Mouse (Mus musculus) c-Kit-negative CD71-positive TER-119-positive erythroid progenitor cells, embryonic 14.5 days (primary cell): ENCODE data around the gene Ptpn13.

Source experiments
- DNase-seq: peaks from one replicate; pipeline ENCODE4 v3.0.0-alpha.2; 2013; ENCODE audit warnings: low read depth, low spot score

The Ptpn13 gene

DNA sequence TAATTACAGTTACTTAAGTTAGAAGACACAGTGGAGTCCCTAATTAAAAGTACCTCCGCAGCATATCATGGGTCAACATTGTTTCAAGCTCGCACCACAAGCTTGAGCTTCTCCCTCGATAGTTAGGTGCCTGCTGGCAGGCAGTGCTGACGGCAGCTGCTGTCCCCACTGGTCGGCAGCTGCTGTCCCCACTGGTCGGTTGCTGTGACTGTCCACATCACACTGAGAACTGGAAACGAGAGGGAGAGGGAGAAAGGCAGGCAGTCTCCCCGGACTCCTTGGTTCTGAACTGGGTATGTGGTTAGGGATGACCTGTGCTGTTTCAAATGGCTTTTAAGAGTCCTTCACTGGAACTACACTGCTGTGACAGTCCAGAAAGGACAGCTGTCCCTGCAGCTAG, 33.4 kb downstream of the Ptpn13 start:
- no peak for DNase-seq

DNA sequence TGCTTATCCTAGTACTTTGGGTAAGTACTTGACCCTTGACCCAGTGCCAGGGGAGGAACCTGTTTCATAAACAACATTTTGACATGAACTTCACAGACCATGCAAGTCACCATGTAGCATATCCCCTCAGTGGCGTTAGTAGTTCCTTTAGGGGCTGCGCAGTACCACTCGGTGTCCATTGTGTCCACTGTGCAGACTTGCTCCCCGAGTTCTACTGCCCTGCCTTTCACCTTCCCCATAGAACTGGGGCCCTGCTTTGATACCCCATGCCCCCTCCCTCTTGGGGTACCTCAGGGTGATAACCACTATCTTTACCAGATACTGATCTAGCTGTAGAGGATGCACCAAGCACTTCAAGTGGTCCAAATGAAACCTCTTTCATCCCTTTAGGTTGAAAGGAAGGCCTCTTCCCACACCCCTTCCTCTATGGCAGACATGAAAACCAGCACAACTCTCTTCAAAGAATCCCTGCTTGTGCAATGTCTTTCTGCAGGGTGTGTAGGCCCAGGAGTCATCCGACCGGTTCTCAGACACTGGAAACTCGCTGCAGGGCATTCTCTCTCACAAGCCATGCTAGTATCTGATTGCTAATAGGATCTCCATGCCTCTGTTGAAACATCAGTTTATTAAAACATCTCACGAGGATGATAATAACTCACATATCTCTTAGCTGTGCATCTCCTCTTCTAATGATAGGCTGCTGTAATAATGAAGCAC, 34.1 kb downstream of the Ptpn13 start:
- no peak for DNase-seq

DNA sequence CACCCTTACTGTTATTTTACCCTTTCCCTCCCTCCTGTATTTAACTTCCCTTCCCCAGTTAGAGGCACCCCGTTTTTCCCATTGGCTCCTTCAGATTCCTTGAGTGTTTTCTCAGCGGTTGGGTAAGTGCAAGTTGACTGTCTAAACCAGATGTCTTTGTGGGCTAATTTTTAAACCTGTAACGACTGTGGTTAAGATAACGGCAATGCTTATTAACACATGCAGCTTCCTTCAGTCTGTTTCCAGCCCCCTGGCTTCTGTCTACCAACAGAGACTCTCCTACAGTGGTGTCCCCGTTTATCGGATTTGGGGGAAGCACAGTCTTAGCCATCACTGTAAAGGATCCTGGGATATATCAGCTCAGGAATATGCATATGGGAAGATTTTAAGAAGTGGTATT, 35.9 kb downstream of the Ptpn13 start:
- no peak for DNase-seq

GRCm38 (mm10) chr5:103463661-103464219, 38.7 kb downstream of the Ptpn13 start:
- no peak for DNase-seq

- no peak for DNase-seq
Measured at GRCm38 (mm10) chr5:103464329-103464728, 39.3 kb downstream of the Ptpn13 start.

GRCm38 (mm10) chr5:103464771-103465170, 39.8 kb downstream of the Ptpn13 start:
- no peak for DNase-seq

DNA sequence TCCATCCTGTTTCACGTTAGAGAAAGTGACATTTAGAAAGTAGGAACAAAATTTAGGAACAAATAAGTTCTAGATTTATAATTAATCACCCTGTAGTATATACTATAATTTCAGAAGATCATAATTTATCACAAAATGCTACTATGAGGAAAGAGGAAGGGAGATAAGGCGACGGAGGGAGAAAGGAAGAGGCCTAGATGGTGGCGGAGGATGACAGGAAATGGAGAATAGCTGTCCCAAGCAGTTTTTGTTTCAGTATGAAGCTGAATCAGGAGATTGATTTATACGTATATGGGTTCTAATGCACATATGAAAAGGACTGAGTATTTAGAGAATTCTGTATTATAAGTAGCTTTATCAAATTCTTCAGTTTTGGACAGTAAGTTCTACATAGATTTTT, 47.7 kb downstream of the Ptpn13 start:
- no peak for DNase-seq

DNA sequence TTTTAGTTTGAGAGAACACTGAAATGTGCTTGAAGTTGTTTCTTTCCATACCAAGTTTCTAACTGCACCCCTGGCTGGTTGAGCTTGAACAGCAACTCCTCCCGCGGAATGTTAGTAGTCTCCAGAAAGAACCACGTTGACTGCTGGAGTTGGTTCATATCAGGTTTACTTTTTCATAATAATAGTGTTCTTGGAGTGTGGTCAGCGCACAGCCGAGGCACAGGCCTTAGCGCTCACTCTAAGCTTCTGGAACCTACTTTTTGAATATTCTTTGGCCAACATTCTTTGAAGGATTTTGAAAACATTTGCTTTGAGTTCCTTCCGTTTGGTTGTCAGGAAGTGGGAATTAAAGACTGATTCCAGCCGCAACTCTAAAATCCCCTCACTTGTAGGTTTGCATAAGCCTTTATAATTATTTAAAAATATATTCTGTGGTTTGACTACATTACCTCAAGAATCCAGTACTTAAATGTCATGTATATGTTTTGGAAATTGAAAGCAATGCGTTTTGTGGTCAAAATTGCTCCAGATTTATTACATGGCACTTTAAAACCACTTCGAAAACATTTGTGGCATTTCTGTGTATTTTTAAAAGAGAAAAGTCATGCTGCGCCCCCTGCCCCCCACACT, 48.6 kb downstream of the Ptpn13 start:
- DNase-seq, result no peak

DNA sequence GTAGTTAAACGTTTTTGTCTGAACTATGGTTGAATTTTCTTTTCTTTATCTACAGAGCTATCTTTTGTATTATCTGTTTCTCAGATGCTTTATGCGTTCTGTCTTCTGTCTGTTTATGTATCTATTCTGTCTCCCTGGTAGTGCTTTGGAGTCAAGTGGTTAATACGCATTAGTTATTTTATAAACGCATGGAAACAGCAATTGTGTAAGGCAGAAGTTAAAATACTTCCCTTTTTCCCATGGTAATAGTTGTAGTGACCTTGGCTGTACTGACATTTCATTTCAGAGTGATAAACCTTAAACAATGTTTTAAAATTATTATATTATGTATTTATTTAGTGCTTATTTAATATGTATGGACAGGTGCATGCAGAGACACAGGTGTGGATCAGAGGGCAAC, 49.3 kb downstream of the Ptpn13 start:
- DNase-seq, result no peak

GRCm38 (mm10) chr5:103475503-103475902, 50.5 kb downstream of the Ptpn13 start:
- no peak for DNase-seq

- no peak for DNase-seq
Measured at GRCm38 (mm10) chr5:103479503-103479902, 54.5 kb downstream of the Ptpn13 start.

GRCm38 (mm10) chr5:103481222-103481621, 56.2 kb downstream of the Ptpn13 start:
- DNase-seq, result no peak

DNA sequence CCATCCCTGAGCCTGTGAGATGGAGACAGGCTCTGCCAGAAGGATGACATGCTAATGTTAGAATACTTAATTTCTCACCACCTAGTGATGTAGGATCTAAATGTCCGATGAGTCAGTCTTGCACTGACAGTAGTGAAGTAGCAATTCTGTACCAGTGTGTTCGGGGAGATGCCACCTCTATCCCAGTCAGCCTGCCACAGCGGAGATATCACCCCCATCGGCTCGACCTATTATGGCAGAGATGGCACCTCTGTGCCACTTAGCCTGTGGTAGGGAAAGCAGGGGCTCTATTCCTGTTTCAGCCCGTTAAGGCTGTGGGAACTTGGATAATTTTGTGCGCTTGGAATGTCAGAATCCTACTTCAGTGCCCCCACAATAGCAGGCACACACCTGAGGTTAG, 62.0 kb downstream of the Ptpn13 start:
- no peak for DNase-seq

DNA sequence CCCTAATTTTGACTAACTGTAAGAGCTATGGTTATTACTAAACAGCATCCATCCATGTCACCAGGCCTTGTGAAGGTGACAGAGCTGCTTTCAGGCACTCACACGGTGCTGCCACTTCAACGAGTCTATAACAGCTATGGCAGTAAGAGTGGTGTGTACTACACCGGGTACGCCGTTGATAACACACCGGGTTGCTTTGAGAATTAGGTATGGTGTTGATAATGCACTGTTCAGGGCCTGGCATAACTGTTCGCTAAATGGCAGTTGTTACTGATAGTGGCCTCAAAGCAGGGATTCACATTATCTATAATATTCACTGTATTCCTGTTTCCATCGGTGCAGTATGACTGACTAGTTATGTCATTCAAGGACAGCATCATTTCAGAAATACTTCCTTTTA, 66.0 kb downstream of the Ptpn13 start:
- no peak for DNase-seq

GRCm38 (mm10) chr5:103491788-103492187, 66.8 kb downstream of the Ptpn13 start:
- DNase-seq, result no peak

DNA sequence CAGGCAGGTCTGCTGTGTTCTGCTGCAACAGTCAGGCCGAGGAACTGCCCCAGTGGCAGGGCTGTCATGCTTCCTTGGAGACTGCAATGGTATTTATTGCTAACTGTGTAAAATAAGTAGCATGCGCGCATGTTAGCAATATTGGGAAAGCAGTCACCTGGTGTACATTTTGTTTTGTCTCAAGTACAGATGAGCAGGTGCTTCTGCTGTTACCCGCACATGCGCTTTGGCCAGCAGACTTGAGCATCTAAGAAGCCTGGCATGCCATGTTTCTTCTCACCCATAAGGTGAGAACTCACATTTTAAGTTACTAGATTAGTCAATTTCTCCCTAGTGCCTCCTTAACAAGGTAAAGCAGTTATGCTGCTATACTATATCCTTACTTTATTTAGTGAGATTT, 72.1 kb downstream of the Ptpn13 start:
- no peak for DNase-seq

DNA sequence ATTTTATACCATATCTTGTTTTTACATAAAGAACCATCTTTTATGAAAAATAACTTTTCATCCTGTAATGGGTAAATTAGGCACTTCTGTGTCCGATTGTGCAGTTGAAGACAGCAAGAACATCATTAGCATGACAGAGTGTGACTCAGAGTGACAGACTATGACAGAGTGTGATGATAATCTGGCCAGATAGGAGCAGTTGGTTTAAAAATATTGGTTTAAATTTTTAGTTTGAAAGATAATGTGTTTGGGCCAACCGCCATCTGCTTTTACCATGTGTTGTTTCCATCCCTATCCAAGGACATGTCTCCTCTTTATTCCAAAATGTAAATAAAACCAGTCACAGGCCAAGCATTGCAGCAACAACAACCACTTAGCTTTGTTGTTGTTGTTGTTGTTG, 72.5 kb downstream of the Ptpn13 start:
- no peak for DNase-seq

DNA sequence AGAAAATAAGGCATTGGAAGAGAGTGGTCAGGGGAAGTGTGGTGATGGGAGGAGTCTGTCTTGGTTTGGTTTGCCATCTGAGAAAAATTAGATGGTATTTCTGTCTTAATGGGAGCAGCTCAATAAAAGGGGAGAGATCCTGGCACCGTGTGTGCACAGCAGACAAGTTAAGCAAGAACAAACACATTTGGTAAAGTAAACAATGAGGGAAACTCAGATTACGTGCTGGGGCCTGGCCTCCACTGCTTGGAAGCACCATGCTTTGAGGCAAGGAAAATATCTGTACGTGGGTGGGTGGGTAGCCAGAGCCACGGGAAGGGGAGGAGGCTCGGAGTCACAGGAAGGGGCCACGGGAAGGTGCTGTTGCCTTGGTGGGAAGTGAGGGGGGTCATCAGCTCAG, 74.3 kb downstream of the Ptpn13 start:
- DNase-seq, result no peak

DNA sequence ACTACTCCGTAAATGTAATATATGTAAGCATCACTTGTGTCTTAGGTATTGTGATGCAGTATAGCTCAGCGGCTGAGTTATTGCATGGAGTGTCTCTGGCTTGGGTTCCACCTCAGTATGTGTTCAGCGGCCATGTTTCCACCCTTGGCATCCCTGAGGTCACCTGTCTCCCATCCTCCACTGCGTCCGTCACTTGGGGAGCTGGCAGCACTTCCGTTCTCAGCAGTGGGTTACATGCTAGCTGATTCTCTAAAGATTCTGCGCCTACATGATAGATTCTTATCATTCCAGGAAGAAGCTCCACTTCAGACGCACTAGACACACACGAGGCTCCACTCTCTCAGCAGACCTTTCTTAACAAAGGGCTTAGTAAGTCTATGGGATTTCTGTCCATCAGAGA, 76.1 kb downstream of the Ptpn13 start:
- DNase-seq, result no peak

DNA sequence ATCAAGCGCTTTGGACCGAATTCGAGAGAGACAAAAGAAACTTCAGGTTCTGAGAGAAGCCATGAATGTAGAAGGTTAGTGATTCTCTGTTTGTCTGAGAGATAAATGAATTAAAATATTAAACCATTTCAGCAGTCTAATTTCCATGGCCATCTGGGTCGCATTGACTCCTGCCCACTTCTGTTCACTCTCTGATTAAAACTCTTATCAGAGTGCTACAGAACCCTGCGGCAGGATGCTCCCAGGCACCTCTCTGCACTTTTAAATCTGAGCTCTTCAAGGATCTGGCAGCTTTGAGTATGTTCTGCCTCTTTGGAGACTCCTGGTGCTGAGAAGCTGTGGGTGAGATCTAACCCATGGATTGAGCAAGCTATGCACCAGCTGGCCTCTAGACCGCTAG, 76.8 kb downstream of the Ptpn13 start:
- DNase-seq, result no peak

DNA sequence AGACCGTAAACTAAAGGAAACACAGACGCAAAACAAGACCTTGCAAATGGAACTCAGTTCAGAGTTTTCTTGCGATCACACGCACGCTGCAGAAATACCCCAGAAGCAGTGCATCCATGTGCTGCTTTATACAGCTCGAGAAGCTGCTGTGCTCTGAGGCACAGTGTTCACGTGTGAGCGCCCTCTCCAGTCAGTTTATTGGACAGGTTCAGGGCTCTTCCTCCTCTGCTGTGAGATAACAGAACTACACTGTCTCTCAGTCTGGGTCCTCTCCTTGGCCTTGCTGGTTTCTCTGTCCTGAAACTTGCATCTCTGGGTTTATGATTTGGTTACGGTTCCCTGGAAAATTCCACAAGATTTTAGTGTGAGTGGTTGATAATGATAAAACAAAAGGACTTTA, 88.2 kb downstream of the Ptpn13 start:
- no peak for DNase-seq

GRCm38 (mm10) chr5:103514441-103514840, 89.4 kb downstream of the Ptpn13 start:
- DNase-seq, result no peak

- DNase-seq, result no peak
Measured at GRCm38 (mm10) chr5:103515876-103516275, 90.9 kb downstream of the Ptpn13 start.
